Mouse (Mus musculus): ENCODE measurements around the gene Ccm2l. TPM values are rescaled to one million over a fixed set of nuclear protein-coding genes. Genes with fewer than 3 reads are reported as not detected.

The Ccm2l gene
- total RNA-seq, 1 experiment from 2014 or later, result 5.4 TPM

DNA sequence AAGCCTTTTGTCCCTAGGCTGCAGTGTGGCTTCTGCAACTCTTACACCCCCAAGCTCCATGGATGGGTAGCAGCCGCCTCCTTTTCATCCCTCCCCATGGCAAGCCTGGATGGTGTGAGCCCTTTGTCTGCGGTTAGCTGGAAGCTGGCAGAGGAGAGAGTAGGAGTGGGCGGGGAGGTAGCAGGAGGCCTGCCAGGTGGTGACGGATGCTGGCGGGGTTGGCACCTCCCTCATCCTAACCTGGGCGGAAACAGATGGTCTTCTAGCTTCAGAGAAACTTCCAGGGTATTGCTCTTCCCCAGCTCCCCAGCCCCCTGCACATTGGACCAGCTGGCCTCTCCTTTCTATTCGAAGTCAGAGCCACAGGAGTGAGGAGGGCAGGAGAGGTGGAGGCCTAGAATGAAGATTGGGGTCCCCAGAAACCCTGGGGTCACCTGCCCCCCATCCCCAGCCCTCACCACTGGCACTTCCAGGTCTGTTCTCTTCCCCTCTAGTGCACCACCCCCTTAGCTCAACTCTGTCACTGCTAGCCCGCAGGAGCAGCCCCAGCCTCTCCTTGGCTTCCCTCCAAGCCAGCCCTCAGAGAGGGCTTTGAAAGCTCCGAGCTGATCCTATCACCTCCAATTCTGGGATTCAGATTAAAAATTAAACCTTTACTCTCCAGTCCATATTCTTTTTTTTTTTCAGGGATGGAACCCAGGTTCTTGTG, 16.3 kb upstream of the Ccm2l start:
- peak; percentile 54 to 60 for ATAC-seq (replicated peaks in 1 of 2; ENCODE audit: insufficient read depth in 1 of 2, low FRiP score in 2 of 2, low TSS enrichment in 1 of 2, low read depth in 1 of 2, poor library complexity in 2 of 2, severe bottlenecking in 2 of 2)

DNA sequence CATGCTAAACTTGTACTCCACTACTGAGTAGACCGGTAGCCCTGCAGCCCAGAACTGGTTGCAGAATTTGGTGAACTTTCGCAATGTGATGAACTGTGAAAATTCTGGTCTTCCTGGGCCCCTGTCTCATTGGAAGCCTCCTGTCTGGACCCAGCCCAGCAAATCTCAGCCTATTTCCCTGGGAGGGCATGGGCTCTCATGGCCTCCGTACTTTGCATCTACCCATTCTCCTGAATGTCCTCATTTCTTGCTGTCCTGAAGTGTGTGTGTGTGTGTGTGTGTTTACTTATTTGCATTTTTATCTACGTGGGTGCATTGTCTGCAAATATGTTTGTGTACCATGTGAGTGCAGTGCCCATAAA, 15.8 kb upstream of the Ccm2l start:
- ATAC-seq (replicated peaks in 1 of 2; ENCODE audit: insufficient read depth in 1 of 2, low FRiP score in 2 of 2, low TSS enrichment in 1 of 2, low read depth in 1 of 2, poor library complexity in 2 of 2, severe bottlenecking in 2 of 2), result no peak

DNA sequence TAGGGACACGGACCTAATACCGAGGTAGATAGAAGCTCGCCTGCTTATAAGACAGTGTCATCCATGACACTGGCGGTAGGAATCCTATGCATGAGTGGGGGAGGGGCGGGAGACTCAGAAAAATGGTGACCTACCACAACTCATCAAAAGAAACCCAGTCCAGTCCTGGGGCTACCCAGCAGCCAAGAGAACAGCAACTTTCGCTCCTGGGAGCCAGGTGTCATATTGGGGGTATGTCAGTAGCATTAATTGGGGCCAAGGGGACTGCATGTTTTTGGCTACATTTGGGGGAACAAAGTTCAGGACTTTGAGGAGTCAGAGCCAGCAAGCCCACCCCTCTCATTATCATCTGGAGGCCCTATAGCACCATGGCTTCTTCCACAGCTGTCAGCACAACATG, 14.7 kb upstream of the Ccm2l start:
- ATAC-seq (replicated peaks in 1 of 2; ENCODE audit: insufficient read depth in 1 of 2, low FRiP score in 2 of 2, low TSS enrichment in 1 of 2, low read depth in 1 of 2, poor library complexity in 2 of 2, severe bottlenecking in 2 of 2), result no peak

DNA sequence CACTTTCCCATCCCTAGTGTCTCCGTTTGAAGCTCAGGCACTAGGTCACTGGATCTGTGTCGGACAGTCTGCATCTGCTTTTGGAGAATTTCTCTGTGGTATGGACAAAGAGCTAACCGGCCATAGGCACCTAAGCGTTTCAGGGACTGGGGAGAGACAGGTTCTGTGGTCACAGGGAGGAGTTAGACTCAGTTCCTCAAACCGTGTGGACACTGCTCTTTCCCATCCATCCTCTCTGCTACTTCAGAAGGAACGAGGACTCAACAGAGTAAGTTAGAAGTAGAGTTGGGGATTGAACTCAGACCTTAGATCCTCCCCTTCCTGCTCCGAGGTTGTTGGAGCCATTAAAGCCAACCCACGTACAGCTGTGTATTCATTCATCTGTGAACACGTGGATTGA, 14.2 kb upstream of the Ccm2l start:
- ATAC-seq (replicated peaks in 1 of 2; ENCODE audit: insufficient read depth in 1 of 2, low FRiP score in 2 of 2, low TSS enrichment in 1 of 2, low read depth in 1 of 2, poor library complexity in 2 of 2, severe bottlenecking in 2 of 2), result no peak

DNA sequence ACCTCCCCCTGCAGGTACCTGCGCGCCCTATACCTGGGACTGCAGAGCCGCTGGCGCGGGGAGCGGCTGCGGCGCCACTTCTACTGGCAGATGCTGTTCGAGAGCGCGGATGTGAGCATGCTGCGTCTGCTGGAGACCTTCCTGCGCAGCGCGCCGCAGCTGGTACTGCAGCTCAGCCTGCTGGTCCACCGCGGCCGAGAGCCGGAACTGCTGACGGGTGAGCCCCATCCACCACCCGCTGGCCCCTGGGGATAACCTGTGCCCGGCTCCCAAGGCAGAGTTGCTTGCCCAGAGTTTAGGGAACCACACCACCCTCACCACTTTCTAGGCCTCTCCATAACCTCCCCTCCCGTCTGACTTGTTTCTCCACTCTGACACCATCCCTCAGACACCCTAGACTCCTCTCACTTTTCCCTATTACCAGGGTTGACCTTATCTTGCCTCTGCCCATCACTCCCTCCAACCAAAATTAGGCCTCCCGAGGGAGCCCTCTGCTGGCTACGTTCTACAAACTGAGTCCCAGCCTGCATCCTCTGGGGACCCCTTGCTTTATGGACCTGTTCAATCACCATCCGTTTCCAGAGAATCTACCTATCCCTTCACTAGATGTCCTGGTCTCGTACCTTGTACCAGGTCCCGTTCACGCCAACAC, 12.9 kb upstream of the Ccm2l start:
- ATAC-seq (replicated peaks in 1 of 2; ENCODE audit: insufficient read depth in 1 of 2, low FRiP score in 2 of 2, low TSS enrichment in 1 of 2, low read depth in 1 of 2, poor library complexity in 2 of 2, severe bottlenecking in 2 of 2), result peak; percentile 34 to 40; a peak in 3 of 4 replicates

DNA sequence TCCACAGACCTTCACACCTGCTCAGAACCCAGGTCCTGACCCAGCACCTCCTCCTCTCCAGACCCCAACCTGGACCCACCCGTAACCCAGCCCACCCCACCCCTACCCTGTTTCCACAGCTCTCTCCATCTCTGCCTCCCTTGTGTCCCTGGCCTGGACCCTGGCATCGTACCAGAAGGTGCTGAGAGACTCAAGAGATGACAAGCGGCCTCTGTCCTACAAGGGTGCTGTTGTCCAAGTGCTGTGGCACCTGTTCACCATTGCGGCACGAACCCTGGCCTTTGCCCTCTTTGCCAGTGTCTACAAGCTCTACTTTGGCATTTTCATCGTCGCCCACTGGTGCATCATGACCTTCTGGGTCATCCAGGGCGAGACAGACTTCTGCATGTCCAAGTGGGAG, 11.9 kb upstream of the Ccm2l start:
- no peak for ATAC-seq (replicated peaks in 1 of 2; ENCODE audit: insufficient read depth in 1 of 2, low FRiP score in 2 of 2, low TSS enrichment in 1 of 2, low read depth in 1 of 2, poor library complexity in 2 of 2, severe bottlenecking in 2 of 2)

DNA sequence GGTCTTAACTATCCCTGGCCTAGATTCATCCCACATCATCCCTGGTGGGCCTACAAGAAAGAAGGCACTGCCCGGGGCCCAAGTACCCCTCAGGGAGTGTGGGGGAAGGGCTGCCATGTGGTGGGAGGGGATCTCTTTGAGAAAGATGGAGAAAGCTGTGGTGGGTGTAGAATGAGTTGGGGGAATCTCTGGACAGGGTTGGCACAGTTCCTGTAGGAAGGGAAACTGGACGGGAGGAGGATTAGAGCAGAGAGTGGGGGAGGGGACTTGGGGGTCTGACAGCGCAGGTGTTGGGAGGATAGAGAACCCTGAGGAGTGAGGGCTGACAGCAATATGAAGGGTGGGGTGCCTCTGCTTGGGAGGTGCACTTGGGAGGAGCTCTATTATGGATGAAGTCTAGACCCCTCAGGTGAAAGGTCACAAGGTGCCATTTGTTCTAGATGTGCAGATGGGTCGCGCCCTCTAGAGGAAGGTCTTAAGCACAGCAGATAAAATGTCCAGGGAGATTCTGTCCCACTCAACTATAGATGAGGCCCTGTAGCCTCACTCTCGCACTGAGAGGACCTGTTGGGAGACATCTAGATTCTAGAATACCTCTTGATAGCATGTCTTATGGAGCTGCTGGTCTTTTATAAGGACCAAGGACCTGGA, 10.4 kb upstream of the Ccm2l start:
- no peak for ATAC-seq (replicated peaks in 1 of 2; ENCODE audit: insufficient read depth in 1 of 2, low FRiP score in 2 of 2, low TSS enrichment in 1 of 2, low read depth in 1 of 2, poor library complexity in 2 of 2, severe bottlenecking in 2 of 2)

DNA sequence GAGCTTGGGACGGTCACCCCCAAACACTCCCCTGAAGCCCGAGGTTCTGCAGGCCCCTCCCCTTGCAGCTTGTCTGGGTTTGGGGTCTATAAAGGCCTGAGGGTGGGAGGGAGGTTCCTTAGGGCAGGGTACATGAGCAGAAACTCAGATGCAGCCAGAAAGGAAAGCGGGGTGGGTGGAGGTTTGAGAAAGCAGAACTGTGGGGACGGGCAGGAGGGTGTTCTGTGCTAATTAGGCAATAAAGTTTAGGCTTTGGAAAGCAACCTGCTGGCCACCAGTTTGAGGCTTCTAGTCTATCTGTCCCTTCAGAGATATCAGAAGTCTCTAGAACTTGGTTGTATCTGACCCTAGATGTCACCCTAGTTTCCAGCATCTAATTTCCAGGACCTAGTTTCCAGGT, 7.4 kb upstream of the Ccm2l start:
- ATAC-seq (replicated peaks in 1 of 2; ENCODE audit: insufficient read depth in 1 of 2, low FRiP score in 2 of 2, low TSS enrichment in 1 of 2, low read depth in 1 of 2, poor library complexity in 2 of 2, severe bottlenecking in 2 of 2), result peak; percentile 60 to 63

DNA sequence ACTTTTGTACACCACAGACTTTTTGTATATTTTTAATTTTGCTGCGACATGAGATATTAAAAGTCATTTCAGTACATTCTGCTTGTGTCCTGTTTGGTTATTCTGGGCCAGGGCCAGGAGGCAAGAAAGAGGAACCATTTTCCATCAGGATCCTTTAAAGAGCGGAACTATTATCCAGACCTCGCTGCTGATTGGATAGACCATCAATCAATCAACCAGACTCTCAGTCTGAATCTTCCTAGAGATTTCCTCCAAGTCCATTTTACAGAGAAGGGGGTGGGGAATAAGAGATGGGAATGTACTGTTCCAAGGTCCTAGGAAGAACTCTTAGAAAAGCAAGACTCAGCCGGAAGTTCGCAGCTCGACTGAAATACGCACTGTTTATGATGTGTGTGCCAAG, 5.5 kb upstream of the Ccm2l start:
- no peak for ATAC-seq (replicated peaks in 1 of 2; ENCODE audit: insufficient read depth in 1 of 2, low FRiP score in 2 of 2, low TSS enrichment in 1 of 2, low read depth in 1 of 2, poor library complexity in 2 of 2, severe bottlenecking in 2 of 2)

DNA sequence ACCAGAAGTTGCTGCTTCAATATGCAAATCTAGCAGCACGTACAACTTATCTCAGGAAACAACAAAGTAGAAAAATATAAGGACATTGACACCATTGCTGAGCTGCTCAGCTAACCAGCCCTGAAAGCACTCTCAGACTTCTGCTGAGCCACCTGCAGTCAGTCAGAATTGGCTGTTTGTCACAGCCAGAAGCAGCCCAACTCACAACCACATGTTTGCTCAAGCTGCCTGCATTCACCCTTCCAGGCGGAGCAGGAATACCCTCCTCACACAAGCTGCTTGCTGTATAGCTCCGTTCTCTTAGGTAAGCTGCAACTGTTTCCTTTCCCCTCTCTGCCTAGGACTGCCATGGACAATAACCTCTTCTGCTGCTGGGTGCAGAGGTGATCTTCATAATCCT, 2.4 kb upstream of the Ccm2l start:
- ATAC-seq (replicated peaks in 1 of 2; ENCODE audit: insufficient read depth in 1 of 2, low FRiP score in 2 of 2, low TSS enrichment in 1 of 2, low read depth in 1 of 2, poor library complexity in 2 of 2, severe bottlenecking in 2 of 2), result no peak

DNA sequence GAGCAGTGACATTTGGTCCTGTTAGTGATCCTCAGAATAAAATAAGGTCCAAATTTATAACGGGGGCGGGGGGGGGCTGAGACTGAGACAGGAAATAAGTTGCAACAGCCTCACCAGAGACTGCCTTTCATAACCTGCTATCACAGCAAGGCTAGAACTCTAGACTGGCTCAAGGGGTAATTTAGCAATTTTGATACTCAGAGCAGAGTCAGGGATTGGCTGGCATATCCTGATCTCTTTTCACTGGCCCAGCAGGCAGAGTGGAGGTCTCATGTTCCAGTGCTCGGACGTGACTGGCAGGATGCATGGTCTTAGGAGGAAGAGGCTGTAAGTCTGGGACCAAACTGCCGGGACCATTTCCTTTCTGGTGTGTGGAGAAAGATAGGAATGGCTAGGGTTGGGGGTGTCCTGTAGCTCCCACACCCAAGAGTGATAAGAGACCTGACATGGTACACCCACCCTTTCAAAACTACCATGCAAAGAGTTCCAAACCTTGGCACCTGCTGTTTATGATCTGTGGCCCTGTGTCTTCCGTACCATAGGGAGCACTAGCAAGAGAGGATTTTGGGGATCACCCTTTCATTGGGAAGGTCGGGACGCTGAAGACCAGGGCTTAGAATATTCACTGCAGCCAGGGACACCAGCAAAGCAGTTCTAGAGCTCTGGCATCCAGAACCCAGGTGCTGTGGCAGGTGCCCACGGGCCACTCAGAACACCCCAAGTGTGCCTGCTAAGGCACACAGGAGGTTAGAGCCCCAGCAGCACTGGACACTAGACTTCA, 1.4 kb upstream of the Ccm2l start:
- no peak; a peak in 1 of 4 replicates for ATAC-seq (replicated peaks in 1 of 2; ENCODE audit: insufficient read depth in 1 of 2, low FRiP score in 2 of 2, low TSS enrichment in 1 of 2, low read depth in 1 of 2, poor library complexity in 2 of 2, severe bottlenecking in 2 of 2)

DNA sequence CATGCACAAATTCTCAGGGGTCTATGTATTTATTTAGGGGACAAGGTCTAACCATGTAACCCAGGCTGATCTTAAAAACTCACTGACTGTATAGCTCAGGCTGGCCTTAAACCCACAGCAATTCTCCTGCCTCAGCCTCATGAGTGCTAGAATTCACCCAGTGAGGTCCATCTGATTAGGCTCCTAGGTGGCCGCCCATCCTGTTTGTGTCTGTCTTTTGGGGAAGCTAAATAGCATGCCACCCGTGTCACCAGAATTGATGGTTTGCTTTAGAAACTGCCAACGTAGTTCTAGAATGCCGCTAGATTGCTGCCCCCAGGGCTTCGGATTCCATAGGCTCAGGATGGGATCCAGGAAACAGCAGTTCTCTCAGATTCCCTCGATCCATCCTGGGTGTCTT, 1.2 kb downstream of the Ccm2l start:
- no peak for ATAC-seq (replicated peaks in 1 of 2; ENCODE audit: insufficient read depth in 1 of 2, low FRiP score in 2 of 2, low TSS enrichment in 1 of 2, low read depth in 1 of 2, poor library complexity in 2 of 2, severe bottlenecking in 2 of 2)

DNA sequence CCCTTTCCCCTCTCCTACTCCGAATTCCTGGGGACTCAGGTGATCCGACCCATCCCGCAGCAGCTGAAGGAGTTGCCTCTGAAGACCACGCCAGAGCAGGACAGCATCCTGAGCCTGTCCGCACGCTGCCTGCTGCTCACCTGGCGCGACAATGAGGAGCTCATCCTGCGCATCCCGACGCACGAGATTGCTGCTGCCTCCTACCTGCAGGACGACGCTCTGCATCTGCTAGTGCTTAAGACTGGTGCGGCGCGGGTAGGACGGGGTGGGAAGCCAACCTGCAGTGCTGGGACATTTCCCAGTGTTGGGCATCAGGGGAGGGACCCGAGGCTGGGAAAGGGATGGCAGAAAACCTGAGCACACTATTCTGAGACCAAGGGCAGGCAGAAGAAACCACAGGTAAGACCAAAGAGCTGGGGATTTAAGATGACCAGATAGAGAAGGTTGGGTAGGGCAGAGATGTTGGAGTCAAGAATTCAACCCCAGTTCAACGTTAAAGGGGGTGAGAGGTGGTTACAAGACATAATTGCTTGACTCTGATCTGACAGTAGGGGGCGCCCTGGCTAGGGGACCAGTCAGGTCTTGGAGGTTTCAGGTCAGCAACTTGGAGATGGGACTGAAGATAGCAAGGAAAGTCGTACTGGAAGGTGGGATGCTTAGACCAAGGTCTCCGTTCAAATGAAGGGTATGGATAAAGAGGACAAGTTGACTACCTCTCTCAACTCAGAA, 5.2 kb downstream of the Ccm2l start:
- ATAC-seq (replicated peaks in 1 of 2; ENCODE audit: insufficient read depth in 1 of 2, low FRiP score in 2 of 2, low TSS enrichment in 1 of 2, low read depth in 1 of 2, poor library complexity in 2 of 2, severe bottlenecking in 2 of 2), result no peak

DNA sequence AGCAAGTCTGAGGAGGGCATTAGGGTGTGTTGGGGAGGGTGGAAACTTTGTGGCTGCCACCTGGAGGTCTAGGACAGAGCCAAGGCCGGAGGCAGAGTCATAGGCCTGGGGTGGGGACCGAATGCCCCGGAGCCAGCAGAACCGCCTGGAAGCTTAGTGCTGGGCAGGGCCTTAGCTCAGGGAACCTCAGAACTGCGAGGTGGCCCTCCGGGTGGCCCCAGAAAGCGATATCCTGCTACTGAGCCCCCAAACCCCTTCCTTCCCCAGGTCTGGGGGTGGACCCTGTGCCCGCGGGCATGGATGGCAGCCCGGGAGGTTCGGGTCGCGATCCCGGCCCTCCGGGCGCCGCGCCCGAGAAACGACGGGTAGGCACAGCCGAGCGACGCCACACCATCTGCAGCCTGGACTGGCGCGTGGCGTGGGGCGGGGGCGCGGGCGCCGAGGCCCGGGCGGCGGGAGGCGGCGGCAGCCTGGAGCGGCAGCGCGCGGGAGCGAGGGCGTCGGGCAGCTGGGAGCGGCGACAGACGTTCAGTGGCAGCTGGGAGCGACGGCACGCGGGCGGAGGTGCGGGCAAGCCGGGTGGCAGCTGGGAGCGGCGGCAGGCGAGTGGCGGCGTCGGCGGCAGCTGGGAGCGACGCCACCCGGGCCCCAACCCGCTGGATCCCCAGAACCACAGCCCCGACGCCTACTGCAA, 5.9 kb downstream of the Ccm2l start:
- no peak for ATAC-seq (replicated peaks in 1 of 2; ENCODE audit: insufficient read depth in 1 of 2, low FRiP score in 2 of 2, low TSS enrichment in 1 of 2, low read depth in 1 of 2, poor library complexity in 2 of 2, severe bottlenecking in 2 of 2)

DNA sequence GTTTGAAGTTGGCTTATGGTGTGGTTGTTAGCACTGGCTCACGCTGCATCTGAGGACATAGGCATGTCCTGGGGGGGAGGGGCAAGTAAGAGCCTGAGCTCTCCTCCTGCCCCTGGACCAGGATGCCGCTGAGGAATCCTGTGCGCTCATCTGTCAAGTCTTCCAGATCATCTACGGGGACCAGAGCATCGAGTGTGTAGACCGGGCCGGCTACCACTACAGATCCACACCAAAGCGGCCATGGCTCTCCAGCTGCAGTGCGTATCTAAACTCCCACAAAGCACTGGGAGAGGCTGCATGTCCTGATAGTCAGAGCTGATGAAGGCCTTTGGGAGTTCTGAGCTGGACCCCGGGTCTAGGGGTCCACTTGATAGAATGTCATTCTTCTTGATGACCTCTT, 8.9 kb downstream of the Ccm2l start:
- no peak for ATAC-seq (replicated peaks in 1 of 2; ENCODE audit: insufficient read depth in 1 of 2, low FRiP score in 2 of 2, low TSS enrichment in 1 of 2, low read depth in 1 of 2, poor library complexity in 2 of 2, severe bottlenecking in 2 of 2)

DNA sequence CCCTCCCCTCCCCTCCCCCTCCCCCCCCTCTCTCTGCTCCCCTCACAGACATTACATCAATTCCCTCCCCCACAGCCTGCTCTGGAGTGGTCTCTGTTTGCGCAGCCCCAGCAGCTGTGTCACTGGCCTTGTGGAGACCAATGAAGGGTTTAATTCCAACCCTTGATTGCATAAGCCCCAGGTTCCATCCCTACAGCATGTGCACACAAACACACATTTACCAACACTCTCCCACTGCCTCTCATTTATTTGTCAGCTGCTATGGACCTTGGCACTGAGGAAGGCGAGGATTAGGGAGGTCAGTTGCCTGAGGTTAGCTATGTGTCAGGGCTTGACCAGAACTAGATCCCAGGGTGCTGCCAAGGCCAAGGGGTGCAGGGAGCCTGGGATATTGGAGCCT, 10.2 kb downstream of the Ccm2l start:
- peak; percentile 37 to 54; a peak in 2 of 4 replicates for ATAC-seq (replicated peaks in 1 of 2; ENCODE audit: insufficient read depth in 1 of 2, low FRiP score in 2 of 2, low TSS enrichment in 1 of 2, low read depth in 1 of 2, poor library complexity in 2 of 2, severe bottlenecking in 2 of 2)

All from hematopoietic stem cell, adult 5-6 weeks (primary cell).